ENCODE assay signal across 24 mouse cellular contexts in genomic region chr13:58307453-58307852, GRCm38 (mm10).
"Had no signal": no experiment of that assay in that cellular context is flagged by ENCODE, and none has a peak within 500 bp of the region (broad histone marks: within the 10 kb centered on the region; RNA-seq: fewer than 3 reads in every experiment).

No protein-coding gene starts in this region.

- H3K4me2 ChIP-seq: limb, embryonic 13.5 days; liver, embryonic 12.5 days; liver, embryonic 15.5 days; lung, embryonic 15.5 days; neural tube, embryonic 12.5 days; neural tube, embryonic 15.5 days had no signal

- H3K9me3 ChIP-seq: limb, embryonic 10.5 days; limb, embryonic 13.5 days; liver, embryonic 12.5 days; liver, embryonic 15.5 days; lung, embryonic 15.5 days; megakaryocyte, embryonic 14.5 days; midbrain, embryonic 10.5 days; neural tube, embryonic 12.5 days; neural tube, embryonic 15.5 days had no signal

- H3K4me3 ChIP-seq: limb, embryonic 10.5 days; limb, embryonic 13.5 days; liver, embryonic 12.5 days; liver, embryonic 15.5 days; lung, embryonic 15.5 days; megakaryocyte, embryonic 14.5 days; midbrain, embryonic 10.5 days; neural tube, embryonic 12.5 days; neural tube, embryonic 15.5 days had no signal

- ATAC-seq: liver, embryonic 12.5 days had no signal

- H3K9ac ChIP-seq: limb, embryonic 13.5 days; liver, embryonic 12.5 days; liver, embryonic 15.5 days; lung, embryonic 15.5 days; neural tube, embryonic 12.5 days; neural tube, embryonic 15.5 days had no signal

- H3K27me3 ChIP-seq: limb, embryonic 13.5 days; liver, embryonic 12.5 days; liver, embryonic 15.5 days; lung, embryonic 15.5 days; neural tube, embryonic 12.5 days; neural tube, embryonic 15.5 days had no signal

- H3K27ac ChIP-seq: limb, embryonic 10.5 days; limb, embryonic 13.5 days; liver, embryonic 12.5 days; liver, embryonic 15.5 days; lung, embryonic 15.5 days; midbrain, embryonic 10.5 days; neural tube, embryonic 12.5 days; neural tube, embryonic 15.5 days; stomach, postnatal 0 days had no signal

- DNase-seq: kidney, adult 2 months; kidney, postnatal 10 days; kidney, postnatal 4 days; liver; lung, adult 18-20 months; lung, postnatal 10 days; lung, postnatal 36 days; midbrain, embryonic 14.5 days; right cerebral cortex, adult 18-20 months; right cerebral cortex, postnatal 14 days; right cerebral cortex, postnatal 4 days; thymus, adult 2 months; thymus, postnatal 14 days; thymus, postnatal 4 days had no signal

- H3K4me1 ChIP-seq: limb, embryonic 13.5 days; liver, embryonic 12.5 days; liver, embryonic 15.5 days; lung, embryonic 15.5 days; megakaryocyte, embryonic 14.5 days; midbrain, embryonic 10.5 days; neural tube, embryonic 12.5 days; neural tube, embryonic 15.5 days had no signal

- H3K36me3 ChIP-seq: limb, embryonic 10.5 days; limb, embryonic 13.5 days; liver, embryonic 12.5 days; liver, embryonic 15.5 days; lung, embryonic 15.5 days; midbrain, embryonic 10.5 days; neural tube, embryonic 12.5 days; neural tube, embryonic 15.5 days had no signal
